Mouse (Mus musculus) left cerebral cortex, adult 18-20 months (tissue): ENCODE measurements around the gene Hist1h3c. TPM values are rescaled to one million over a fixed set of nuclear protein-coding genes. Genes with fewer than 3 reads are reported as not detected.
A peak's percentile ranks its signal among the peaks of the same experiment; 100 is the strongest.

Experiments
- DNase-seq, 2 experiments: peaks; one replicate each; pipeline ENCODE4 v3.0.0; 2021 to 2022; ENCODE audit warnings: low spot score in 2 of 2, mixed read lengths in 1 of 2
- total RNA-seq, 2 experiments: library from RNA; stranded (reverse); gene quantifications; 2 replicates each; pipeline ENCODE4 v1.2.3; 2021

Gene Hist1h3c
- total RNA-seq, 2 experiments from 2014 or later = not detected

DNA sequence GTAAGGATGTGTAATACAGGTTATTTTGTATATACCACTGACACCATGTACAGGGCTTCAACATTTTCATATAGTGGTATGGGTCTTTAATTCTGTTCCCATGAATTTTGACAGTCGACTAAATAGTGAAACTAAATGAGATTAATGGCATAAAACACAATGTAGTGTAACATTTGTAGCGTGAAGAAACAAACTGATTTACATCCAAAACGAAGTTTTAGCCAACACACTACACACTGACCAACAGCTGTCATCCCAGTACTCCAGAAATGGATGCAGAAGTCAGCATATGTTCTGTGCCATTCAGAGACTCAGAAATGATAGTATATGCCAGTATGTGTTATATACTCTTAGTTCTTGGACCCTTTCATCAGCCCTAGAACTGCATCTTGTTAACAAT, 12.5 kb upstream of the Hist1h3c start:
- no peak for DNase-seq

DNA sequence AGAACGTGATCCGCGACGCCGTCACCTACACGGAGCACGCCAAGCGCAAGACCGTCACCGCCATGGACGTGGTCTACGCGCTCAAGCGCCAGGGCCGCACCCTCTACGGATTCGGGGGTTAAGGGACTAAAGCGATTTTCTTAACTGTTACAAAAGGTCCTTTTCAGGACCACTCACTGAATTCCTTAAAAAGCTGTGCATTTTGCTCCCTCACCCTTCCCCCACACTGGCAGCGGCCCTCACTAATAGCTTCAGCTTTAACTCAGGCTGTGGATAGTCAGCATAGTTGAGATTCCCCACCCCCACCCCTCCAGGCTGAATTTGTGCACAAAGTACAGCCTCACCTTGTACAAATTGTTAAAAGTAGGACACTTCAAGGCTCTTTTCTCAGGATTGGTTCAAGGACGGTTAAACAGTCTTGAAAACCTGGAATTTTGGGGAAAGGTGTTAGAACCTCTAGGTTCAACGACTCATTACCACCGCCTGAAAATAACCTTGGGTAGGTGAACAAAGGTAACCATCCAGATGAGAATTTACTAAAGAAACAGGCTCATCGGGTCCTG, 11.9 kb upstream of the Hist1h3c start:
- no peak for DNase-seq

DNA sequence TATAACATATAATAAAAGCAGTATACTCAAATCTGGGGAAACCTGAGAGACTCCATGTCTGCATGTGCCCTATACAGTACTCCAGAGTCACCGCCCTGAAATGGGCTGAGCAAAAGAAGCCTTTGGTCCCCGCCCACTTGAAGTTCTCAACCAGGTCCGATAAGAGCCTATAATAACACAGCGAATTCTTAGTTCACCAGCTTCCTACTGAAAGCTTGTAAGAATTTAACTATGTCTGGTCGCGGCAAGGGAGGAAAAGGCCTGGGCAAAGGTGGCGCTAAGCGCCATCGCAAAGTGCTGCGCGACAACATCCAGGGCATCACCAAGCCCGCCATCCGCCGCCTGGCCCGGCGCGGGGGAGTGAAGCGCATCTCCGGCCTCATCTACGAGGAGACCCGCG, 11.4 kb upstream of the Hist1h3c start, which contains the start of gene Hist1h4b:
Gene Hist1h4b (plus strand): TSS at position 224 of the 400 bp plus-strand sequence.
- peak; percentile 83 to 89 for DNase-seq

DNA sequence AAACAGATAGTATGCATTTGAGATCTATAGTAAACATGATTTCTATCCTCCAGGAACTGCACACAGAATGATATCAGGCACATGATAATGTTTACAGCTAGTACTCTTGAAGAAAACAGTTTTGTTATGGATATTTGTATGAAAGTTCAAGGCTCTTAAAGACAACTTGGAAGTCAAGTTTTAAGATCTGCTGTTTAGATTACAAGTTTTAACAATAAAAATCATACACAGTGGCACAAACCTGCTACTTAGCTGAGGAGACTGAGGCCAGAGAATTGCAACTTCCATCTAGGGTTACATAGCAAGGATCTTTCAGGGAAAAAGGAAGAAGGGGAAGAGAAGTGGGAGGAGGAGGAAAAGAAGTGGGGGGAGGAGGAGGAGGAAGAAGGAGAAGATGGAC, 9.6 kb upstream of the Hist1h3c start:
- DNase-seq = no peak

DNA sequence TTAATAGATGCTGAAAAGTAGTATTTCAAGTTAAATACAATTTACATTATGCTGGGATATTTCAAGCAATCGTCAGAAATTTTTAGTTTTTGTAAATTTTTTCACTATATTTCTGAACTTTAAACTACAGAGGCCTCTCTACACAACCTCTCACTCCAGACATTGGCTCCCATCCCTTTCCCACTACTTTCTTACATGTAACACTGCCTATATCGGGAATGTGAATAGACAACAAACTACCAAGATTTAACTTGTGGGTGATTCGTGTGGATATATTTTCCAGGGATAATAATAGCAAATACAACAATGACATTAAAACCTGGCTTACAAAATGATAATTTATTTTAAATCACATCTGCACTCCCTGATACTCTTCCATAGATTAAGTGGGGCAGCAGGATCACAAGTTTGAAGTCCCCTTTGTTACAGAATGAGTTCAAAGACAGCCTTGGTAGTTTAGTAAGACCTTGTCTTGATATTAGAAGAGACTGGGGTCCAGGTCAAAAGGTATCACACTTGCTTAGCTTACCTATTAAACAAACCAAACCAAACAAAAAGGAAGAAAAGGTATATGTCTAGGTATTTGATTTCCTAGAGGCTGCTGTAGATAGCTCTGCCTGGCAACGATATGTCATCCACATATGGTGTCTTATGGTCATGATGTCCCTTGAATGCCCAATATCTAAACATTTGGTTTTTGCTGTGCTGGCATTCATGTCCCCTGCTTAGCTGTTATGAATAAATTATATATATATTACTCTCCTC, 8.1 kb upstream of the Hist1h3c start:
- no peak for DNase-seq

DNA sequence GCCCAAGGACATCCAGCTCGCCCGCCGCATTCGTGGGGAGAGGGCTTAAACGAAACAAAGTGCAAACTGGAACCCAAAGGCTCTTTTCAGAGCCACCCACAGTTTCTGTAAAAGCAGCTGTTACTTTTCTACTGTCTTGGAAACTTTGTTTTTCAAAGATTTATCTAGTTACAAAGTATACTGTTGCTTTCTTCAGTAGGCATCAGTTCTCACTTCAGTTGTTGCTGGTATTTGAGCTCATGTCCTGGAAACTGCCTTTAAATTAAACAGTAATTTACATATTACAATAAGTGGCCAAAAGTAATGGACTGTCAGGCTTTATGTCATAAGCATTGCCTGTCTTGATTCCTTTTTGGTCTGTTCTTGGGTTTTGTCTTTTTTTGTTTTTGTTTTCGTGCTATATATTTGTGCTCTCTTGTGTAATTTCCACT, 7.4 kb upstream of the Hist1h3c start:
- no peak for DNase-seq

DNA sequence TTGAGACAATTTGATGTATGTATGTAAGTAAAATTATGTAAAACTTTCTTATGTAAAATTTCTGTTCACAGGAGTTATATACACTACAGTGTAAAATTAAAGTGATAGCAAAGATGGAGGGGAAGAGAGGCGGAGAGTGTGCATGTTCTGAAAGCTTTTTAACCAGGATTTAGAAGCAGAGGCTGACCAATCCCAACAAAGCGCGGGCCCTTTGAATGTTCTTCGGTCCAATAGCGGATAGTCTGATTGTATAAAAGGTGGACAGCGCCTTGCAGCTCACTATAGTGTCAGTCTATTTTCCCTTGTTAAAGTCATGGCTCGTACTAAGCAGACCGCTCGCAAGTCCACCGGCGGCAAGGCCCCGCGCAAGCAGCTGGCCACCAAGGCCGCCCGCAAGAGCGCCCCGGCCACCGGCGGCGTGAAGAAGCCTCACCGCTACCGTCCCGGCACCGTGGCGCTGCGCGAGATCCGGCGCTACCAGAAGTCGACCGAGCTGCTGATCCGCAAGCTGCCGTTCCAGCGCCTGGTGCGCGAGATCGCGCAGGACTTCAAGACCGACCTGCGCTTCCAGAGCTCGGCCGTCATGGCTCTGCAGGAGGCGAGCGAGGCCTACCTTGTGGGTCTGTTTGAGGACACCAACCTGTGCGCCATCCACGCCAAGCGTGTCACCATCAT, 6.8 kb upstream of the Hist1h3c start, which contains the start of gene Hist1h3b:
Gene Hist1h3b (plus strand): TSS at position 201 of the 675 bp plus-strand sequence.
- peak; percentile 94 to 96 for DNase-seq

DNA sequence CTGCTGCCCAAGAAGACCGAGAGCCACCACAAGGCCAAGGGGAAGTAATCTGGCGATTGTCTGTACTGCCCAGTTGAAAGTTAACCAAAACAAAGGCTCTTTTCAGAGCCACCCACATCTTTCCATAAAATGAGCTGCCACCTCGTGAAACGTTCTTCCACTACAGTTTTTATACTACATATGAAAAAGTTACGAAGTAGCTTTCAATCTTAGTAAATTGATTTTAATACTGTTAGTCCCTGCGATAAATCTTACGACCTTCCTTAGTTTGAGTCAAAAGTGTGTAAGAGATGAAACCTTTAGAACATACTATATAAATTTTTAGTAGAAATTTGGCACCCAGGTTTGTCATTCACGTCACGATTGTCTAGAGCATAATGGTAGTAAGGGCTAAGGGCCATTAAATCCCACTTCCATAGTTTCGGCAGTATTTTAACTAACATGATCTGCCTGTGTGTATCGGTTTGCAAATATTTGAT, 6.1 kb upstream of the Hist1h3c start:
- no peak for DNase-seq

DNA sequence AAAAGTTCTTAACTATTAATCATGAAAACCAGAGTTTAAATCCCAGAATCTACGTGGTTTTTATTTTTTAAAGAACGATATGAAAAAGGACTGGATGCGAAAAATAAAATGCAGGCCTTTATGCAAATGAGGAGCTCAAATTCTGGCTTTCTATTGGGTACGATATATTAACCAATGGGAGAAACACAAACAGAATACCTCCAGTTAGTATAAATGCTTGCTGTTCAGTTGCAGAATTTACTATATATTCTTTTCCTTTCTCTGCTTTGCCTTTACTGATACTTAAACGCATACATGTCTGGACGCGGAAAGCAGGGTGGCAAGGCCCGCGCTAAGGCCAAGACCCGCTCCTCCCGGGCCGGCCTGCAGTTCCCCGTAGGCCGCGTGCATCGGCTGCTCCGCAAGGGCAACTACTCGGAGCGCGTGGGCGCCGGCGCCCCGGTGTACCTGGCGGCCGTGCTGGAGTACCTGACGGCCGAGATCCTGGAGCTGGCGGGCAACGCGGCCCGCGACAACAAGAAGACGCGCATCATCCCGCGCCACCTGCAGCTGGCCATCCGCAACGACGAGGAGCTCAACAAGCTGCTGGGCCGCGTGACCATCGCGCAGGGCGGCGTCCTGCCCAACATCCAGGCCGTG, 5.6 kb upstream of the Hist1h3c start, which contains the start of gene Hist1h2ab:
Gene Hist1h2ab (plus strand): TSS at position 288 of the 639 bp plus-strand sequence.
- DNase-seq = peak in 1 of 2 experiments; percentile 38

DNA sequence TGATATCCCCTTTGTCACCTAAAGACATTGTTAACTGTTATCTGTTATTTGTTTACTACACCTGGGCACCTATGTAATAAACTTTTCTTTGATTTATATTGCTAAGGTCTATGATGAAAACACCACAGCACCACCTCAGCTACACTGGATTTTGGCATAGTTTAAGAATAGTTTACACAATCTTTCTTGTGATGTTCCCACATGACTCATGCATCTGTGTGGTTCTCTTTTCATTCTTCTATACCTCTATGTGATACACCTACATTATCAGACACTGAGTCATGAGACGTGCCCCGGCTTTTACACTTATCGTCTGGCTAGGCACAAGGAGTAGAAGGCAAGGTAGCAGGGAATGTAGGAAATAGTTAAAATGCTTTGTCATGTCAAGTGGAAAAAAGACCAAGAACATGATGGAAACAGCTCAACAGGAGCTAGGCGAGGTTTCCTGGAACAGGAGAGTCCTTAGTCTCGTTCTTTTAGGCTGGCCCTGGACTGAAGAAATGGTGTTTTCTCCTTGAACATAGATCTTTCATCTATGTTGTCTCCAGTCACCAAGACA, 4.2 kb upstream of the Hist1h3c start:
- DNase-seq = no peak

DNA sequence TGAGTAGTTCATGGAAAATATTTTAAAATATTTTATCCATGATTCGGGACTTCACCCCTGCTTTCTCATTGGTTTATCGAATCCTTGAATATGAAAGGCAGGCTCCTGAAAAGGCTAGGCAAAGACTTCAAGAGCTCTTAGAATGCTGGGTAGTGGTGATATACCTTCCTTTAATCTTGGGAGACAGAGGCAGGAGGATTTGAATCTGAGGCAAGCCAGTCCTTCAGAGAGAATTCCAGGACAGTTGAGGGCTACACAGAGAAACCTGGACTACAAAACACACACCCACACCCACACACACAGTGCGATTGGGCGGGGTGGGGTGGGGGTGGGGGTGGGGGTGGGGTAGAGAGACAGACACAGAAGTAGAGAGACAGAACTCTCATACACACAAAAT, 2.5 kb upstream of the Hist1h3c start:
- no peak for DNase-seq

DNA sequence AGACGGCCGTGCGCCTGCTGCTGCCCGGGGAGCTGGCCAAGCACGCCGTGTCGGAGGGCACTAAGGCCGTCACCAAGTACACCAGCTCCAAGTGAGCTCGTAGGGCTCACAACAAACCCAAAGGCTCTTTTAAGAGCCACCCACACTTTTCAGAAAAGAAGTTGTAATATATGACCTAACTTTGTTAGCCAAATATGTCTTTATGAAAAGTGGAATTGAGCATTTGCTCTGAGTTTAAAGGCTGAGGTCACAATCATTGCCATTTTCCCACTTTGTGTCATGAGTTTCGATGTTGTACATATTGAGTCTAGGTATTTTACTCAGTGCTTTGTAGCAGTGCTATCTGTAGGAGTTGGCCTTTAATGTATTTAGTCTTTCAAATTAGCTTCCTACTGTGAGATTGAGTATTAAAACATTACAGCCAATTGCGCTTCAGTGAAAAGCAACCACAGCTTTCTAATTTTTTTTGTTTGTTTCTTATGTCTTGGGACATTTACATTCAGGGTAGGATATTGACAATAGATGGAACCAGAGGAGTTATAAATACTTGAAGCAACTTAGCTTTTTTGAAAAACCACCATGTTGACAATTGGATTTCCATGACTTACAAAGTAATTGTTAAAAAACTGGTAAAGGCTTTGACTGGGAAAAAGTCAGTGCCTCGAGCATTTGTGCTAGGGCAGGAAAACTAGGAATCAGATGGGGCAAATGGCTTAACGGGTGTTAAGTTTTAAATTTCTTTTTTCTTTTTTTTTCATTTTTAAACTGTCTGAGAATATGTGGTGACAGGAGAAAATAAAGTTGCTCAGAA, 1.9 kb upstream of the Hist1h3c start:
- DNase-seq = no peak

DNA sequence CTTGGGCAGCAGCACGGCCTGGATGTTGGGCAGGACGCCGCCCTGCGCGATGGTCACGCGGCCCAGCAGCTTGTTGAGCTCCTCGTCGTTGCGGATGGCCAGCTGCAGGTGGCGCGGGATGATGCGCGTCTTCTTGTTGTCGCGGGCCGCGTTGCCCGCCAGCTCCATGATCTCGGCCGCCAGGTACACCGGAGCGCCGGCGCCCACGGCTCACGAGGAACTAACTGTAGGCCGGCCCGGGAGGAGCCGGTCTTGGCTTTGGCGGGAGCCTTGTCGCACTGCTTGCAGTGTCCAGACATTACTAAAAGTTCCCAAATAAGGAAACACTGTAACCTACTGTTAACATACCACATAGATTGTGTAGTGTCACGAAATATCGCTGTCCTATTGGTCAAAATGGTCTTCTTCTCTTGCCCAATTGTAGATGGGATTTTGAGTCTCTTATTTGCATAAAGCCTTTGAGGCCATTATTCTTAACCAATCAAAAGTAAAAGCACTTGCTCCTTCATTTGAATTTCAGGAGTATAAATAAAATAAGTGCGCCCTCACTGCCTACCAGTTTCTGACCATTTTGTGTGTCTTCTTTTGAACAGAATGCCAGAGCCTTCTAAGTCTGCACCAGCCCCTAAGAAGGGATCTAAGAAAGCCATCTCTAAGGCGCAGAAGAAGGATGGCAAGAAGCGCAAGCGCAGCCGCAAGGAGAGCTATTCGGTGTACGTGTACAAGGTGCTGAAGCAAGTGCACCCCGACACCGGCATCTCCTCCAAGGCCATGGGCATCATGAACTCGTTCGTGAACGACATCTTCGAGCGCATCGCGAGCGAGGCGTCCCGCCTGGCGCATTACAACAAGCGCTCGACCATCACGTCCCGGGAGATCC, 1.0 kb upstream of the Hist1h3c start, which contains the start of gene Hist1h2bb:
Gene Hist1h2bb (plus strand): TSS at position 534 of the 880 bp plus-strand sequence.
- DNase-seq = peak; percentile 42 to 74

DNA sequence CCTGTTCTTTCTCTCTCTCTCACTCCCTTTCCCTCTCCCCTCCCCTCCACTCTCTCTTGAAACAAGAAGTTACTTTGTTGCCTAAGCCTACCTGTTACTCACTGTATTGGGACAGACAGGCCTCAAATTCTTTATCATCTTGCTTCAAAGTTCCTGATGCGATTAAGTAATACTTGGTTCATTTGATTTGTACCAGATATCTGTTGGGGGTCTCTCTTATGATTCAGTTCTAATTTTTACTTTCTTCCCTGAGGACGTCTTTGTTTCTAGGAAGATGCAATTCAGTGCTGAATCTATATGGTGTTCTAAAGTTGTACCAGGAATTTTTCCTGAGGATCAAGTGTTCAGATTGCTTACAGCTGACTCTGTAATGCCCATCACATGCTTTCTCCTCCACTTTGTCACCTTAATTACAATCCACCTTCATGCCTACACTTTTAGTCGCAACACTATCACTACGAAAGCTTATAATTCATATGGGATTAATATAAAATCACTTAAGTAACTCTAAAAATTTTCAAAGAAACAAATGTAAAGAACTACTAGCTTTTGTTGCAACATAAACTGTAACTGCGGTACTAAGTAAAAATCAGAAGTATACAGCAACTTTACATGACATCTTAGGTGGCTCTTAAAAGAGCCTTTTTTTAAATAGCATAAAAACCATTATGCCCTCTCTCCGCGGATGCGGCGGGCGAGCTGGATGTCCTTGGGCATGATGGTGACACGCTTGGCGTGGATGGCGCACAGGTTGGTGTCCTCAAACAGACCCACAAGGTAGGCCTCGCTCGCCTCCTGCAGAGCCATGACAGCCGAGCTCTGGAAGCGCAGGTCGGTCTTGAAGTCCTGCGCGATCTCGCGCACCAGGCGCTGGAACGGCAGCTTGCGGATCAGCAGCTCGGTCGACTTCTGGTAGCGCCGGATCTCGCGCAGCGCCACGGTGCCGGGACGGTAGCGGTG, 701 bp downstream of the Hist1h3c start:
- no peak for DNase-seq

DNA sequence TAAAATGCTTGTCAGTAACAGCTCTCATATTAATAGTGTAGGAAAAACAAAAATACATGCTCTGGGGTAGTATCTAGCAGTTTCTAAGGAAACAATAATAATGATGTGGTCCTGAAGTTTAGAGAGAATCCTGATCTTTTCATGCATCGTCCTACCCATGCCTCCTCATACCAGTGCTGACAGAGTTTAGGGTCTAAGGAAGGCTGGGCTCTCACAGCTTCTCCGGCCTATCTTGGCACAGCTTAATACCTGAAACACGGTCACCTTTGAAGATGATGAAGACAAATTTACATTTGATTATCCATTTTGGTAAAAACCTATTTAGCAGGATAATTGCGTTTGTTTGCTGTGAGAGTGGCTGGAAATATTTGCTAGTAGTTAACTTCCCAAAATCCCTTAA, 1.4 kb downstream of the Hist1h3c start:
- DNase-seq = no peak

DNA sequence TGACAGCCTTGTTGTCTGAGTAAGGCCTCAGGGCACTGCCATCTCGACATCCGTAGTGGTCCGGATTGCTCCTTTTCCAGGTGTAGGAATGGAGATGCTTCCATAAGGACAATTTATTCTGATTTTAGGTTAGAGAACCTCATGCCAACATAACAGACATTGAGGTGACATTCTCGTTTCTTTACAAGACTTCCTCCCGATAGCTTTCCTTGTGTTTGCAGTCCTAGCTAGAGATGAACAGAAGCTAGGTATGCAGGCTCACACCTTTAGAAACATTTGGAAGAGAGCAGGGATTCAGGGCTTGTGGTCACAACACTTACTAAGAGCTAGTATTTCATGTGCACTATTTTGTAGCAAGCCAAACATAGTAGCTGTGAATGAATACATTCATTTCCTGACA, 2.2 kb downstream of the Hist1h3c start:
- DNase-seq = no peak

DNA sequence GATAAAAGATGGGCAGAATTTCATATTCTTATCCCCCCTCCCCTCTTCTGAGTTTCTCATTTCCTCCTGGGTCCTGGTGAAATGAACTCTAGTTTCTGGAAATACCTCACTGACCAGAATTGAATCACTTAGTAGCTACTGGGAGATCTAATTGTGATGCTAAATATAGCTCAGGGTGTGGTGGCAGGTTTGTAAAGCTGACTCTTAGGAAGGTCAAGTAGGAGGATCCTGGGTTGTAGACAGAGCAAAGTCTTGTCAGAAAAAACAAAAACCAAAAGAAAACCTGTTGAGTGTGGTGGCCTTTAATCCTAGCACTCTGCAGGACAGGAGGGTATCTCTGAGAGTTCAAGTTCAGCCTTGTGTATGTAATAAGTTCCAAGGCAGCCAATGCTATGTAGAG, 3.4 kb downstream of the Hist1h3c start:
- no peak for DNase-seq

DNA sequence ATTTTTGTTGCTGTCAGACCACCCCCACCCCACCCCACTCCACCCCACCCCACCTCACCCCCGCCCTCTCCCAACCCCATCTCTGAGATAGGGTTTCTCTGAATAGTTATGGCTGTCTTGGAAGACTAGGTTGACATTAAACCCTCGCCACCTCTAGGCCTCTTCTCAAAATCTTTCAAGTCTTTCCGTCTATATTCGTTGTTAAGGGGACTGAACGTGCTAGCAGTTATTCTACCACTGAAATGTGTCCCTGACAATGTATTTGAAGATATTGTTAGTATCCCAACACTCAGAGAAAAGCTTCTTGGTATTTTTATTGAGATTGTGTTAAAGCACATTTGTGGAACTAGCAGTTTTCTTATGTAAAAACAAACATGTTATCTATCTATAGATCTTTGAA, 4.5 kb downstream of the Hist1h3c start:
- DNase-seq = no peak
